Mouse (Mus musculus) naive thymus-derived CD4-positive, alpha-beta T cell, adult 2 months (primary cell): ENCODE results near the gene Zbtb49.
A peak's percentile ranks its signal among the peaks of the same experiment; 100 is the strongest.

Experiments
- DNase-seq: peaks from one replicate; pipeline ENCODE4 v3.0.0-alpha.2; 2011; ENCODE audit warnings: low read depth

The Zbtb49 gene

DNA sequence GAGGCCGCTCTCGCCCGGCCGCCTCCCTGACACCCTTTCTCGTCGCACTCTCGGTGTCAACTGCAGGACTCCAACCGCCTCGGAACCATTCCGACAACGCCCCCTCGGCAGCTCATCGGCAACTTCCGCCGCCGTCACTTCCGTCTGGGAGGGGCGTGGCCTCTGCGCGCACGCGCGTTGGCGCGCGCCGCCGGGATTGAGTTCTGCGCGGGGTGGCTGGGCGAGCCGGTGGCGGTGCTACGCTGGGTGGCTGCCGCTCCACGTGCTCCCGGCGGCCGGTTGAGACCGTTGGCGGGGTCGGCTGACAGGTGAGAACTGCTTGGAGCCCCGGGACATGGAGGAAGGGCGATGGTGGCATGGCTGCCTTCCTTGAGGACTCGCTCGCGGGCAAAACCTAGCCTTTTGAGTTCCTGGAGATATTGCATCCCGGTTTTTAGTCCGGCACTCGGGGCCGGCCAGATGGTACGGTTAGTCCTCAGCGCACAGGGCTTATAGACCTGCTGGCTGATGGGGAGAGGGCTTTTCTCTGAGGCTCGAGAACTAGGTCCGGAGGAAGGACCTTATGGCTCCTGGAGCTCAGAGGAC is at the start of gene Zbtb49, which contains the start of gene Lyar:
Gene Zbtb49, minus strand, starts transcription at position 130 of the 585 bp plus-strand sequence.
Gene Lyar, plus strand, starts transcription at position 143 of the 585 bp plus-strand sequence.
- DNase-seq: peak; percentile 96

DNA sequence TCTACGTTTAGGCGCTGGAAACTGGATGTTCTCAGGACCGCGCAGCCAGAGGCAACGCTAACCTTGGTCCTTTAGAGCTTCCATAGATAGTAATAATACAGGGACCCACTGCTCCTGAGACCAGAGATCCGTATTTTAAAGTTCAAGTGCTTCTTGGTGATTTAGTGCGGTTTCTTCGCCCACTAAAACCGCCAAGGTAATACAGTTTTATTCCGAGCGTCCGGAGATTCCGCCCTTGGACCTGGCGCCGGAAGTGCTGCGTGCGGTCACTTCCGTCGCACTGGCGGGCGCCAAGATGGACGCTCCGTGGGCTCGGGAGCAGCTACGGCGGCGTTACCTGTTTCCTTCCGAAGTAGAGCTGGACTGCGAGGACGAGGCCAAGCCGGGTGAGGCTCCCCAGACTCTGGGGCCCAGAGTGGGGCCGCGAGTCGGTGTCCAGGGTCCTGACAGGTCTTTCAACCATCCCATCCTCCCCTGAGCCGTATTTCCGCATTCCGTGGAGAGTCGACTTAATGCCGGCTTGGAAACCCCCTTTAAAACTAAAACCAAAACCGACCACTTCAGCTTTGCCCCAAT is 39.9 kb upstream of the Zbtb49 start, which contains the start of gene Tmem128:
Gene Tmem128, plus strand, starts transcription at position 79 of the 576 bp plus-strand sequence.
- peak; percentile 80 for DNase-seq

DNA sequence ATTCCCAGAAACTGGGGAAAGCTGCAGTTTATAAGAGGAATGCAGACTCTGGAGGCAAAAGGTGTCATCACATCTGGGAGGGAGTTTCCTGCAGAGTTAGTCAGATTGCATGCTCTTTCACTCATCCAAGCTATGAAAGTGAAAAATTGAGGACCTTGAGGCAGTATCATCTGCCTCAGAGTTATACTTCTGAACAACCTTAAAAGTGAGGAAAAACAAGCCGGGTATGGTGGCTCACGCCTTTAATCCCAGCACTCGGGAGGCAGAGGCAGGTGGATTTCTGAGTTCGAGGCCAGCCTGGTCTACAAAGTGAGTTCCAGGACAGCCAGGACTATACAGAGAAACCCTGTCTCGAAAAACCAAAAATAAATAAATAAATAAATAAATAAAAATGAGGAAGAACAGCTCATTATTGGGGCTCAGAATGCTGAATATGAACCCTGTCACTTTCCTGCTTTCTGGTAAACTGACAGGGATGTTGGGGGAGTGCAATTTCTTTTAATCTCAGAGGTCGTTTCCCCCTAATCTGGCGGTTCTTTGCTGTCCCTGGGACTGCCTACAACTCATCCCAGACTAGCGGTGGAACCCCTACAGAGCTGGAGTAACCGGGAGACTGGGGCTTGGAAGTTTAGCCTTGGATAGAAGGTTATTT is 39.3 kb upstream of the Zbtb49 start:
- DNase-seq: peak; percentile 28

DNA sequence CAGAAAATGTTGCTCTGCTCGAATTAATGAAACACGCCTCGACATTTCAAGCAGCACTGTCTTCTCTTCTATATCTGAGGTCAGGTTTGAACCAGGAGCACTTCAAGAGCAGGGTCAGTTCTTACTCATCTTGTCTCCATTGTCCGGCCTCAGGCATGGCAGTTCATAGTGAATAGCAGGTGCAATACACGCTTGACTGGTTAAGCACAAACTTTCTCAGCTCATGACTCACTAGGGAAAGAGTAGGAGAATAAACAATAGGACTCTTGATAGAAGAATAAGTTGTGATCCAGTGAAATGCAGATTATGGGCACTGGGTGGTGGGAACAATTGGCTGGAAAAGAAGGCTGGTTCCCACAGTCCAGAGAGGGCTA is 38.5 kb upstream of the Zbtb49 start:
- DNase-seq: no peak

DNA sequence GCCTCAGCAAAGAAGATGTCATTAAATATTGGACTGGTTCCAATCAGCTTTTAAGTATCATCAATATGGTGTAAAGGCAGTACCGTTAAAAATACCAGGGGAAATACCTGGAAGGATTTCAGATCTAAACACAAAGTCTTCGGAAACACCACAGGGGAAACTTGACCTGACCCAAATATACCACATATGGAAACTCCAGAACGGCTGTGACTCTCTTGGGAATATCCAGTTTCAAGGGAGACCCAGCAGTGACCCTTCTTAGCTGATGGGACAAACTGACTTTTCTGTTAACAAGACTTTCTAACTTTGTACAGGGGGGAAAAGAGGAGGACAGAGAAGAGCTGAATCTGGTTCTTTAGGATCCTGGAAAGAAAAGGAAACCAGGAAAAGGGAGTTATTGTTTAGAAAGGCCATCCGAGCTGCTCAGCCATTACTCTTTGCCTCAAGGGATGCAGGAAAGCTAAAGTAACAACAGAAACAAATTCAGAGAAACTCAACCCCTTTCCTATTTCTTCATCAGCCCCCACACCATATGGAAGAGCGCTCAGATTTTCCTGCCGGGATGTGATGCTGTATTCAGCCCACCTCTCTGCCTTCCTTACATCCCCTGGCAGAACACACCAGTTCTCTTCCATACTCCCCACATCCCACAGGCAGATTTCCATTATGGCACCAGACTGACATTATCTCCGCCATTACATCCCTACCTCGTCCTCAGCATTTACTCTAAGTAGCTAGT is 37.9 kb upstream of the Zbtb49 start:
- no peak for DNase-seq

DNA sequence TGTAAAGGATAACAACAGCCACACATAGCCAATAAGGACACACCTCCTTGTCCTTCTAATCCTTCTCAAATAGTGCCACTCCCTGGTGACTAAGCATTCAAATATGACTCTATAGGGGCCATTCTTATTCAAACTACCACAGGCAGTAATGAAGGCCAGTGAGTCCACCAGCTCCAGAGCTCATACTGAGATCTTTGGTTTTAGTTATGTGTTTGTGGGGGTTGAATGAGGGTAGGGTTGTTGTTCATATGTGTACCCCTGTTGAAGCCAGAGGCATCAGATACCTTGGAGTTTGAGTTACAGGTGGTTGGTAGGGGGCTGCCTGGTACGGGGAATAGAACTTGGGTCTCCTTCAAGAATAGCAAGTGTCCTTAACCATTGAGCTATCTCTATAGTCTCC is 36.3 kb upstream of the Zbtb49 start:
- no peak for DNase-seq

DNA sequence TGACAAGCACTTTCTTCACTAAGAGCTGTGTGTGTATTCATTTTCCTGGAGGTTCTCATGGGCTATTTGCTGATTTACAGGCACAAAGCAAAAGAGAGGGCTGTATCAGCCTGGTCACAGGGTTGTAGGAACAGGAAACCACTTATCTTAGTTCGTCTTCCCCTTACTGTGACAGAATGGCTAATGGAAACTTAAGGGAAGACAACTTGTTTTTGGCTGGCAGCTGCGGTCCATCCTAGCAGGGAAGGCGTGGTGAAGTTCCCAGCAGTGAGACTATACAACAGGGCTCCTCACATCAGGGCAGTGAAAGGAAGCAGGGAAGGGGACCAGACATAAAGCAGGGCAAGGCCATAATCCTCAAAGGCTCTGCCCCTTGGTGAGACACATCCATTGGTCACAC is 35.4 kb upstream of the Zbtb49 start:
- DNase-seq: no peak

DNA sequence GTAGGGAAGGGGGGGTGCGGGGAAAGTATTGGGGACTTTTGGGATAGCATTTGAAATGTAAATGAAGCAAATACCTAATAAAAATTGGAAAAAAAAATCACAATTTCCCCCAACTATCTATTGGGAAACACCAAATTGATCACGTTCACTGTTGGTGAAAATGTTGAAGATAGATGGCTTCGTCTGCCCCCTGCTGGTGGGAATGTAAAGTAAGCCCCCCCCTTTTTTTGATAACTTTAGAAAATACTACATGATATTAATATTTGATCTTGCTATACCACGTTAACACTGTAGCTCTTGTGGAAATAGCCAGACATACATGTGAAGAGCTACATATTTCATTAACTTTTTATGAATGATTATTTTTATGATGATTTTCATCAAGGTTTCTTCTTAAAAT is 34.9 kb upstream of the Zbtb49 start:
- peak; percentile 63 for DNase-seq

DNA sequence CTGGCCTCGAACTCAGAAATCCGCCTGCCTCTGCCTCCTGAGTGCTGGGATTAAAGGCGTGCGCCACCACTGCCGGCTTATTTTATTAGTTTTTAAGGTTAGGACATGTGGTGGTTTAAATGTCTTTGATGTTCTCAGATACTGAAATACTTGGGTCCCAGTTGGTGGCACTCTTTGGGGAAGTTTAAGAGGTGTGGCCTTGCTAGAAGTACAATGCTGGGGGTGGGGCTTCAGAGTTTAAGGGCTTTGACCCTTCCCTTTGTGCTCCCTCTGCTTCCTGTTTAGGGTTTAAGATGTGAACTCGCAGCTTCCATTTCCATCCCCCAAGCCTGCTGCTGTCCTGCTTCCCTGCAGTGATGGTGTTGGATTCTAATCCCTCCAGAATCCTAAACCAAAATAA is 21.7 kb upstream of the Zbtb49 start:
- no peak for DNase-seq

DNA sequence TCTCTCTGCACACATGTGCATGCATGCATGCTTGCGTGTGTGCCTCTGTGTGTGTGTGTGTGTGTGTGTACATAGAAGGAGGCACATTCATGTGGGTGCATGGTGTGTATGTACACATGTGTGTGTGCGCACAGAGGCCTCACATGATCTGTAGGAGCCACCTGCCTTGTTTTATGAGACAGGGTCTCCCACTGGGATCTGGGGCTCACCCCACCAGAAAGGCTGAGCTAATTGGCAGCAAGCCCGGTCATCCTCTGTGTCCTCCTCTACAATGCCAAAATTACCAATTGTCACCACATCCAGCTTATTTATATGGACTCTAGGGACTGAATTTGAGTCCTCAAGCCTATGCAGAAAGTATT is 21.2 kb upstream of the Zbtb49 start:
- no peak for DNase-seq

DNA sequence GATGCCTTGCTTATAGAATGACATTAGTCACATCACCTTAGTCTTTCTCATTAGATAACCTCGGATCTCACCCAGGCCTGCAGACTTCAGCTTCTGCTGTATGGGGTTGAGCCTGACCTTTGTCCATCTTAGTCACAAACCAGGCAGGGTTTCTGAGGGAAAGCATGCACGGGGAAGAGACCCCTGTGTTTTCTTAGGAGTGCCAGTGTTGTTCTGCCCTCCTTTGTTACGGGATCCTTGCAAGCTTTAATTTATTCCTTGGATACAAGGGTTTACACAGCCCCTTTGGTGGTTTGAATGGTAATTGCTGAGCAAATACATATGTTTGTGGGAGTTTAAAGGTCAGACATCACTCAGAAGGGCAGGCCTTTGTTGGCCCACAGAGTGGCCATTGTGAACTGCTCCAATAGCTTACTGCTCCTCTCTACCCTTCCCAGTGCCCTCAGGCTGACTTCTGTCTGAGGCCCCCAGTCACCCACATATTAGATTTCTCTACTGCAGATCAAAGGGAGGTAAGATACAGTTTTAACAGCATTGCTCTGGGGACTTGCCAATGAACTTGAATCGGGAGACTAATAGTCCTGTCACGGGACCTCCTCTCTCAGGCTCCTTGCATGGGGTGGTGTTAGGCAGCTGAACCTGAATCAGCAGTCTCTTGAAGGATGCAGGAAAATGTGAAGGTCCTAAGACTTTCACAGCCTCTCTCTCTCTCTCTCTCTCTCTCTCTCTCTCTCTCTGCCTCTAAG is 20.6 kb upstream of the Zbtb49 start:
- no peak for DNase-seq

DNA sequence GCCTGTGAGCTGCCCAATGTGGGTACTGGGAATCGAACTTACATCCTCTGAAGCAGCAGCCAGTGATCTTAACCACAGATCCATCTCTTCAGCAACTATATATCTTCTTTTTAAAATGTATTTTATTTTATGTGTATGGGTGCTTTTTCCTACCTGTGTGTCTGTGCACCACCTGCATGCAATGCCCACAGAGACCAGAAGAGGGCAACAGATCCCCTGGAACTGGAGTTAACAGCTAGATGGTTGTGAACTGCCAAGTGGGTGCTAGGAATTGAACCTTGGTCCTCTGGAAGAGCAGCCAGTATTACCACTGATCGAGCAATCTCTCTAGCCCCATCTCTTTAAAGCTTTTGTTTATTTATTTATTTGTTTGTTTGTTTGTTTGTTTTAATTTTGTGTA is 16.4 kb upstream of the Zbtb49 start:
- no peak for DNase-seq

DNA sequence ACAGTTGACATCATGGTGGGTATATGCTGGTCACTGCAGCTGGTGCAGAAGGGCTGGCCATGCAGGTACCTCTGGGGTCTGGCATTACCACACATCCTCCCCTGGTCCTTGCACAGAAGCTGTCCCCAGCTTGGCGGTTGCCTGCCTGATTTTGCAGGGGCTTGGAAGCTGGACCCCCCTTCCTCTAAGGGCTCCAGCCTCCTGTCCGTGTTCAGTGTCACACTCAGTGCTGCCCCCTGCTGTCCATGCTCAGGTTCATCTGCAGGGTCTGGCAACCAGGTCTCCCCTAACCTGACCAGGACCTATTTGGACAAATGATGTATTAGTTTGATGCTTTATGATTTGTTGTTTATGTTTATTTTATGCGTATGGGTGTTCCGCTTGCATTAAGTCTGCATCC is 15.2 kb upstream of the Zbtb49 start:
- DNase-seq: peak; percentile 74

DNA sequence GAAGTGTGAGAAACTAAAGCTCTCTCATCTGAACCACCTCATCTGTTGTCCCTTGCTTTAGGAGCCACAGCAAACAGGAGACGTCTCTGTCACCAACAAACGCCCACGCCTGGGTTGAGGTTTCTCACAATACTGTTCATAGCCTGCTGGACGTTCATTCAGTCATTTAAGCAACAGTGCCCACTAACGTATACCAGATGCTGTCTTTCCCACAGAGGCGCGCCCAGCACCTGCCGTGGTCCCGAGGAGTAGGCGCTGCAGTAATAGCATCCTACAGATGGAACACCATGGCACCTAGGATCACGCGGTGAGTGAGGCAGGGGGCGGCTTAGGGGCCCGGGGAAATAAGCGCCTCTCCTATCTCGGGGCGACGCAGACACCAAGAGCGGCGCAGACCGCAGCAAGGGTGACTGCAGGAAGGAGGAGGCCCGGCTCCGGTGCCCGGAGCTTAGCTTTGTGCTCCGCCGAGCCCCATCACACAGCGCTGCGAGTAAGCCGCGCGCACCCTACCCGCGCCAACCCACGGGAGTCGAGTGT is 418 bp downstream of the Zbtb49 start:
- no peak for DNase-seq

DNA sequence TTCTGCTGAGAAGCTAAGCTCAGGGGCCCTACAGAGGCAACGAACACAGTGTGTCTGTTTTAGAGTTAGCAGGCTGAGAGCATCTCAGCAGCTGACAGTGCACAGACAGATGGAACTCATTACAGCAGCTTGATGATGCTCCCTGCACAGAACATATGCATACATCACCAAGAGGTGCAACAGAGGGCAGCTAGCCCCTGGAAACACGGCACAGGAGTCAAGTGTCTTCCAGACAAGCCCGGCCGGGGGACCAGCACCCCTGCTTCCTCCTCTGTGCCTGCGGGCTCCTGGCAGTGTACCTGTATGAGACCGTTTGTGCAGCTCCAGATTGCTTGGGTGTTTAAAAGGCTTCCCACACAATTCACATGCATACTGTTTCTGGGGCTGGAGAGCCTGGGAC is 7.2 kb downstream of the Zbtb49 start:
- DNase-seq: no peak

DNA sequence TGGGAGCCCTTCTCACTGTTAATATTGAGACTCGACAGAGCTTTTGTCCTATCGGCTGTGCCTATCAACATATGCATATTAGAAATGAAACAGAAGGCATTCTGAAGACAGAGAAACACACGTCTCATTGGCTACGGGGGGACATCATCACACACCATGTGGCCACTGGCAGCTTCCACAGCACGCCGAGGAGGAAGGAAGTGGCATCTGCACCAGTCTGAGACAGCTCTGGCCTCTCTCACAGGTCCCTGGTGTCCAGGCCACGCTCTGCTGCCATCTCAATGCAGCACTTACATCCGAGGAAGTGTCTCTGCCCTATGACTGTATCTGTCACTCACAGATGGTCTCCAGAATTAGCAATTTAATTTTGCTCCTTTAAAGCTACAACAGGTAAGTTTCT is 8.6 kb downstream of the Zbtb49 start:
- DNase-seq: no peak

DNA sequence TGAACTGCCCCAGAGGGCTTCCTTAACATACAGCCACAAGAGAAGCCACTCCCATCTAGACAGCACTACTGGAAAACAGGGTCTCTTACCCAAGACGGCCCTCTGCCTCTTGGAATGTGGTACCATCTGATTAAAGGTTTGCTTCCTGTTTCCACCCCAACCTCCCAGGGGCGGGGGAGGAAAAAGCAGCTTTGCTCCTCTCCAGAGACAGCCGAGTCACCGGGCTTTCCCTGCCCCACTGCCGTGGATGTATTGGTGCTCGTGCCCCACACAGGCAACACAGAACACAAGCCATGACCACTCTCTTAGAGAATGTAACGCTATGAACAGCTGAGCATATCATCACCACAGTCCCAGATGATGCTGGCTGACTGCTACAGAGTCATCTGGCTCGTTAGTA is 11.3 kb downstream of the Zbtb49 start:
- DNase-seq: no peak

DNA sequence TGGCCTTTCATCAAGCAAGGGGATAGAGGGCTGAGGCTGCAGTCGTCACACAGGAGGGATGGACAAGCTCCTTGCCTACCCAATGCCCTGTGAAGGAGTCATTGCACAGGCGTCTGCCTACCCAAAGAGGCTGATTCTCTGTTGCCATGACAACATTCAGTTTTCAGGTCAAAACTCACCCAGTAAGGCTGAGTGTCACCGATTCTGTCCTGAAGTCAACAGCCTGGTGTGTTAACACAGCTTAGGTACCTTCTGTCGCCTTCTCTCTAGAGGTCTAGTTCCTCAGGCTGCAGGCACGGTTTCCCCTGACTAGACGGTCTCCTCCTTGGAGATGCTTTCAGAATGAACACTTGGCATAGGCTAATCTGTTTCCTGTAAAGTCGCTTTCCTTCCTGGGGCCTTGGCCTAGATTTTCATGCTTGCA is 14.9 kb downstream of the Zbtb49 start:
- no peak for DNase-seq

DNA sequence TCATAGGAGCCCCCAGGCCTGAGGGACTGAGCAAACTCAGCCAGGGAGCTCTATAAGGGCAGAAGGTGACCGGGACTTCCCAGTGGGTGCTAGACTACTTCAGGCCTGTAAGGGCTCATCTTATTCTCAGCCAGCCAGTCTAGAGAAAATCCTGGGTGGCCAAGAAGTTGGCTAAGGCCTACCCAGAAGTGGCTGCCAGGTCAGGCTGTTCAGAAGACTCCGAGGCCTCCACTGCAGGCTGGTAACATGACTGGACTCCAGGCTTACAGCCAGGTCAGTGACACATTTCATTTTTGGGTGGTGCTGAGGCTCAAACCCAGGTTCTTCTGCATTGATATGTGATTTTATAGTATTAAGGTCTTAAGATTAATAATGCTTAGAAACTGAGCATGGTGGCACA is 20.6 kb downstream of the Zbtb49 start:
- DNase-seq: no peak

DNA sequence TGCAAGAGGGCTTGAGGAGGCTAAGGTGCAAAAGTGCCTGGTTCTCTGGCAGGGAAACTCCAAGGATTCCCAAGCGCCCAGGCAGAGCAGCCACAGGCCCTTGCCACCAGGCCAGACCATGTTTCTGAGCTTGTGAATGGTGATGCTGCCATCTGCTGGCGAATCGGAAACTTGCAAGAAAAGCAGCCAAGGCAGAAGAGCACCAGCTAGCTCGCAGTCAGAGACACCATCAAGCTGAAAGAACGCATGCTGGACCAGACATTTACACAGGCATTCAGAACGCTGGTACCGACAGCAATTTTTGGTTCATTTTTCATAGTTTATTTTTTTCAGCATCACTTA is 22.8 kb downstream of the Zbtb49 start:
- peak; percentile 76 for DNase-seq

DNA sequence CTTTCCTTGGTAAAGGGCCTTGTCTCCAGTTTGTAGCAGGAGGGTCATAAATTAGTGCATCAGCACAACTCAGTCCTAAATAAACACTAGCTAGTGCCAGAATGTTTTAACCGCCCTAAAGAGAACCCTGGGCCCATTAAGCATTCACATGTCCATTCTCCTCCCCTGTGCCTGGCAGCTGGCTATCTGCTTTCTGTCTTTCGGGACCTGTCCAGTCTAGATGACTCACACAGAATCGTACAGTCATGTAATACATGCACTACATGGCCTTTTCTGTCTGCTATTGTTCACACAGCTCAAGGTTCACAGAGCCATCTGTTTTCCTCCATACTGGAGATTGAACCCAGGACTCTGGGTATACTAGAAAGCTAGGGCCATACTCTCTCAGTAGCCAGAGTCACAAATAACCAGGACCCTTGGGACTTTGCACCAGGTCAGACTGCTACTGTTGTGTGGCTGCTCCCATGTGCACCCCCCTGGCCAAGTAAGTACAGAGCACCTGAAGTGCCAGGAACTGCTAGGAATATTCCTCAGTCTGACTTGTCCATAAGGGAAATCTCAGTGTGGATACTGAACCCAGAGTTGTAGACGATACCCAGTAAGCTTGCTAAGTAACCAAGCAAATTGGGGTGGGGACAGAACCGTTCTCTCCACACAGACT is 23.3 kb downstream of the Zbtb49 start:
- DNase-seq: no peak

DNA sequence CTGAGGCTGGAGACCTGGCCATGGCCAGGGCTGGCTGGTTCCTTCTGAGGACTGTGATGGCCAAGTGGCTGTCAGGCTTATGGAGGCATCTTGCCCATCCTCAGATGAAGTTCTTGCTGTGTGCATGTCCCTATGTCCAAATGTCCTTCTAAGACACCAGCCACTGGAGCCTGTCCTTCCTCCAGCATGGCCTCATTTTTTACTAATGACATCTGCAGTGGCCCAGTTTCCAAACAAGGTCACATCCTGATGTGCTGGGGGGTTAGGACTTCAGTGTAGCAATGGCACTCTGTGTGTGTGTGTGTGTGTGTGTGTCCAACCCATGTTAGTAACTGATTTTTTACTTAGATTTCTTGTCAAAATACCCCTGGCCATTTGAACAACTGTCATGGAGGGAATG is 24.3 kb downstream of the Zbtb49 start:
- no peak for DNase-seq
